Mouse (Mus musculus) layer of hippocampus, postnatal 10 days (tissue): ENCODE data around the gene Elmo2. TPM values are rescaled to one million over a fixed set of nuclear protein-coding genes. Genes with fewer than 3 reads are reported as not detected.

Experiments
- DNase-seq, 2 experiments: peaks; one replicate each; pipeline ENCODE4 v3.0.0; 2021; ENCODE audit warnings: low spot score in 2 of 2
- total RNA-seq, 2 experiments: library from RNA; stranded (reverse); gene quantifications; 2 replicates each; pipeline ENCODE4 v1.2.3; 2021

Gene Elmo2
- total RNA-seq, 2 experiments from 2014 or later, result 102 to 105 TPM

- no peak for DNase-seq
Observed at GRCm38 (mm10) chr2:165262274-165262990, 63.8 kb downstream of the Elmo2 start.

- DNase-seq, result no peak
Observed at GRCm38 (mm10) chr2:165259859-165260258, 66.4 kb downstream of the Elmo2 start.

DNA sequence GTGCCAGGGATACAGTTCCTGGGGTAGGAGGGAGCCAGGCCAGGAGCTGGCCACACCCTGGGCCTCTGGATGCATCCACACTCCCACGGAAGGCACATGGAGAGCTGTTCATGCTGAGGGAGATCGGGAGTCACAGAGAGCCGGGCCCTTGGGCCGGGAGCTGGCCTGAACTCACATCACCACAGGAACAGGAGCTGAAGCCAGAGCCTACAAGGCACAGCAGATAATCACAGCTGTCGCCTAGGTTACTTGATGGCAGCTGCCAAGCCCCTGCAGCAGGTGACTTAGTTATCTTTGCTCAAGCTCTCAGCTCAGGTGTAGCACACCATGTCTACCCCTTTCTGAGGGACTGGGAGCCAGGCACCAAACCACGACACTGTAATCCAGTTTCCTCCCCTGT, 68.0 kb downstream of the Elmo2 start:
- DNase-seq, result no peak

DNA sequence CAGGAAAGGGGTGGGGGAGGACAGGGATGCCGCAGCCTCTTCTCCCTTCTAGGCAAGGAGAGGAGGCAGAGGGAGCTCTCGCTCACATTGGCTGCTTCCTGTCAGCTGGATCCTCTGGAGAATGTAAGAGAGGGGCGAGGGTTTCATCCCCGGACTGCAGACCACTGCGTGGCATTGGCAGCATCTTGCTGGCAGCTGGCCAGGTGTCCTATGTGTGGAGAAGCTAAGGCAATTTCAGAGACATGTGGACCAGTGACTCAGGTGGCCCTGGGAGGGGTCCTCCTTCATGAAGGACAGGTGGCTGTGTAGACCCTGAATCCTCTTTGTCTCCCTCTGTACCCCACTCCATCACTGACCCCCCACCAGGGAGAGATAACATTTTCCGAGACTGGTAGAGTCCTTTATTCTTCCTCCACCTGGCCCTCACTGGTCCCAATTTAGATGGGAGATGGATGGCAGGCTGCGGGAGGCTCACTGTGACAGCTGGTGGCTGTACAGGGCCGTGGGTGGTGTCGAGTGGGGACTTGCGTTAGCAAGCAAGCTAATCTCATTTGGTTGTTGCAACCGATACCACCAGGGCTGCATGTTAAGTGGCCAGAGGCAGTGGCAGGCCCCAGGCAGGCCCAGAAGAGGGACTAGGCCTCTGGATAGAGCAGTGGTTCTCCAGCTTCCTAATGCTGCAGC, 69.0 kb downstream of the Elmo2 start:
- no peak for DNase-seq

GRCm38 (mm10) chr2:165256213-165256612, 70.1 kb downstream of the Elmo2 start:
- DNase-seq, result no peak

- no peak for DNase-seq
Observed at GRCm38 (mm10) chr2:165253867-165254266, 72.4 kb downstream of the Elmo2 start.

DNA sequence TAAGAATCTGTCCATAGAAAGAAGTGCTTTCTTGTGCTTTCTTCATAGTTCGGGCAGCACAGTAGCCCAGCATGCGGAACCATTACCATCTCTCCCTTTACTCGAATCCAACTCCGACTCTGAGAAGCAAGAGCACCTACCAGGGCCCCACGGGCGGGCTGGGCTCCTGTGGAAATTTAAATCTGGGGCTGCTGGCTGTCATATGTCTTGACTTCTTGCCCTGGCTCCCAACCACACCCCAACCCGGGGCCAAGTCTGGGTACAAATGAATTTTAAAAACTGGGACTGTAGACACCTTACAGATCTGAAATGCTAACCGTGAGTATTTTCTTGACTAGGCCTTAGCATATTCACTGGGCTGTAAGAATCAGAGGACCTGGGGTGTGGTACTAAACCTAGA, 73.0 kb downstream of the Elmo2 start:
- DNase-seq, result no peak

DNA sequence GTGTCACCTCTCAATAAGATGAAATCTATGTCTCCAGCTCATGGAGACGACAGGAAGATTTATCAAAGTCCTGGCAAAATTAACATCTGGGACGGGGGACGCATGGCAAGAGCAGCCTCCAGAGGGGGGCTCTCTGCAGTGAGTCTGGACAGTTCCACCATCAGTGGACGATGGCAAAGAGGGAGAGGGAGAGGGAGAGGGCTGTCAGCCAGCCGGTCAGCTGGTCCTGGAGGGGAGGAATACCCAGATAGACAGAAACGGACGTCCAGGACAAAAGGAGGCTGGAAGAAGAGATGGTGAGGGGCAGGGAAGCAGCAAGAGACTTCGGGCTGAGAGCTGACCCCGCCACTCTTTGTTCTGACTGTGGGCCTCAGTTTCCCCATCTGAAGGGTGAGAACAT, 73.5 kb downstream of the Elmo2 start:
- DNase-seq, result no peak

- no peak for DNase-seq
Observed at GRCm38 (mm10) chr2:165252381-165252780, 73.9 kb downstream of the Elmo2 start.

GRCm38 (mm10) chr2:165250903-165251302, 75.4 kb downstream of the Elmo2 start:
- DNase-seq, result no peak

- DNase-seq, result no peak
Observed at GRCm38 (mm10) chr2:165248967-165249366, 77.3 kb downstream of the Elmo2 start.

DNA sequence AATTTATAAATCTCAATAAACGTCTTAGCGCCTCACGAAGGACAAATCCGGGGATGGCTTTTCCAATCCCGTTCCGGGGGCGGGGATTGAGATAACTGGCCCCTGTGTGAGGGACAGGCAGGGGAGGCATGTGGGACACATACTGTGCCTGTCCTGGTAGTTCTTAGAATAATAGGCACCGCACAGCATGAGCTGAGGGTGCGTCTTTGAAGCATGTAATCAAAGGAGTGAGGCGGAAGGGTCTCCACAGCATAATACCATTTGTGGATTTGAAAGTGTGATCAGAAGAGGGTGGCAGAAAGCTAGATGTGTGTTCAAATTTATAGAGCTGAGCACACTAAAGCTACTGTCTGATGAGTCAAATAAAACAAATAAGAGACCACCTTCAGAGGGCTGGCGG, 79.9 kb downstream of the Elmo2 start:
- no peak for DNase-seq

DNA sequence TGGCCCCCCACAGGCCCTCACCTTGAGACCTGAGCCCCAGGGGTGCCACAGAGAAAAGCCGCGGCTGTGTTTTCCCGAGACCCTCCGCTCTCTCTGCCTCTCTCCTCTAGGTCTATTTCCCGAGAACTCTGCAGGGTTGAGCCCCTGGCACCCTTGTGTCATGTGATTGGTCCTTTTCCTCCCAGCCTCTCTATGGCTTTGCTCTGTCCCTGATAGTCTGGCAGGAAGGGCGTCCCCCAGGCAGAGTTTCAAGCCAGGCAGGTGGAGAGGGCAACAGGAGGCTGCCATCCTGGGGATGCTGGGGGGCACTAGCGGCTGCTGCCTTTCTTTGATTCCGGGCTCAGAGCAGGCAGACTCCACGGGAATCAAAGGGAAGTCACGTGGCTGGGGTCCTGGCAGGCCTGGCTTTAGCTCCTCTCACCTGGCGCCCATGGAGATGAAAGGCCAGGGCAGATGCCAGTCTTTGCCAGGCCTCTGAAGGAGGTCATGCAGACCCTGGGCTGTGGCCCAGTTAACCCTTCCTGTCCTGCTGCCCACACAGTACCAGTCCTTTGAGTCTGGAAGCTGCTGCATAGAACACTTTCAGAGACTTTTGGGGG, 83.1 kb downstream of the Elmo2 start:
- DNase-seq, result no peak

- no peak for DNase-seq
Observed at GRCm38 (mm10) chr2:165242575-165242974, 83.7 kb downstream of the Elmo2 start.

DNA sequence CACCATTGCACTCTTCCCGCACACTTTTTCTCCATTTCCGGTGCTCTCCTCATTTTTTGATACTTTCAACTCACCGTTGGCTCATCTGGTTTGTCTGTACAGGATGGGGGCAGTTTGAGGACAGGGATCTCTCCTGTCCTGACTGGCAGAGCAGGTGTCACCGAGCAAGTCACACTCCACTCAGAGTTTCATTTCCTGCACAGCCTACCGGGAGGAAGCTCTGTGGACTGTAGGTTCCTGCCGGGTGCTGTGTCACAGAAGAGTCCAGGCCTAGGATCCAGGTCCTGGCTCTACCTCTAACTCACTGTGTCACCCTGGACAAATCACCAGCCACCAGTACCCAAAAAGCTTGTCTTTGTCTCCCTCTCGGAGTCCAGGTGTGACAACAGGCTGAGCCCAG, 84.5 kb downstream of the Elmo2 start:
- no peak for DNase-seq

GRCm38 (mm10) chr2:165240371-165240770, 85.9 kb downstream of the Elmo2 start:
- DNase-seq, result no peak

DNA sequence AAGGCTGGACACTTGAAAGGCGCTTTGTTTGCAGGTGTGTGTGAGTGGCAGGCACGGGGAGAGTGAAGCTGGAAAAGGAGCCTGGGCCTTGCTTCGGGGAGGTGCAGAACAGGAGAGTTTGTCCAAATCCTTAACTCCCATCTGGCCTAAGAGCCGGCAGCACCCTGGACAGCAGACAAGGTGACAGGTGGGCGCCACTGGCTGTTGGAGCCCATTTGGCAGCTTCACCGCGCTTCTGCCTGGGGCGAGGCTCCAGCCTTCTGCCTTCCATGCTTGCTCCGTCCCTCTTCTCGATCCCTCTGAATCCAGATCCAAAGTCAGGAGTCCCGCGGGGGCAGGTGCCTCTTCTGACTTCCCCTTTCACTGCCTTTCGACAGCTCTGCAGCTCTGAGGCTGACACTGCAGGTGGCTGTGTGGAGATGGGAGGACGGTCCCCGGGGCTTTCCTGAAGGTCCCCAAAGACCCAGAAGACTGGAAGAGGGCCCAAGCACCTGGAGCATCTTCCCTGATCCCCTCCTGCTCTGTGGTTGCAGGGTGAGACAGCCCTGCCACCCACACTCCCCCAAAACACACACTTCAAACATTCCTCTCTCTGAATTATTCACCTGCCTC, 86.6 kb downstream of the Elmo2 start:
- DNase-seq, result no peak

DNA sequence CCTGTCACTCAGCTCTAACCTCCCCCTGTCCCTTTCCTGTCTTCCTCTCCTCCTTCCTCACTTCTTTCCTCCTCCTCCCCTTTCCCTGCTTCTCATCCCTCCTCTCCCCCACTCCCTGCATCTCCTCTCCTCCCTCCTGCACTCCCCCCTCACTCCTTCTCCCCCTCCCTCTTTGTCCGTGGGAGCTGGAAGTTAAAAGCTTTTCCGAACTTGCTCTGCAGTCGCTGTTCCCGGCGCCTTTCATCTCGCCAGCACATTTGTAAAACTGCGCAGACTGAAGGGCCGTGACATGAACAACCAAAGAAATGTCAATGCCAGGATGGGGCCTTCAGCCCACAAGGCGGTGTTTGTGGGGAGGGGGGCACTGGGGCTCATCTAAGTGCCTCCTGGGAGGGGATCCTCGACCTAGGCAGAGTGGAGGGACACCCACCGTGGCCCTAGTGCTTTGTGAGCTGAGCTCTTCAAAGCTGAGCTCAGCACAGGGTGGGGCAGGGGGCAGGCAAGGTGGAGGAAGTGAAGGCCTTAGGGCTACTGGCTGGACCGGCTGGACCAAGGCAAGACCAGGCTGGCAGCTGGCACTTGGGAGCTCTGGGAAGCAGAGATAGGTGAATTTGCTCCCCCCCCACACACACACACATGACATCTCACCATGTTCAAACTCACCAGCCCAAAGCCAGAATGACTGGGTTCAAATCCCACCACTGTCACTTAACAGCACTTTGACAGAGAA, 87.7 kb downstream of the Elmo2 start:
- no peak for DNase-seq
